Mouse (Mus musculus) neural tube, embryonic 11.5 days (tissue): ENCODE data around the gene Gm6657. TPM values are rescaled to one million over a fixed set of nuclear protein-coding genes. Genes with fewer than 3 reads are reported as not detected.

Experiments
- ATAC-seq: fragments of 200-750 bp; cut with Nextera tagmentation; 2 replicates; pipeline ENCODE4 v1.8.0; 2017; ENCODE audit warnings: moderate number of reproducible peaks, mild to moderate bottlenecking, moderate TSS enrichment, moderate library complexity; ENCODE audit not compliant: insufficient read depth, low FRiP score, low TSS enrichment
- DNase-seq: peaks from one replicate; pipeline ENCODE4 v3.0.0-alpha.2; 2015; ENCODE audit warnings: low spot score
- H3K27ac ChIP-seq: fragments of 300-500 bp; sonication (generic); 2 replicates; pipeline ENCODE4 v1.5.1; 2014; ENCODE audit warnings: low read depth, mild to moderate bottlenecking, low read length
- H3K27me3 ChIP-seq: fragments of 300-500 bp; sonication (generic); 2 replicates; pipeline ENCODE4 v1.6.1; 2014; ENCODE audit warnings: mild to moderate bottlenecking, low read length, mixed read lengths; ENCODE audit not compliant: control insufficient read depth, insufficient read depth
- H3K36me3 ChIP-seq: fragments of 300-500 bp; sonication (generic); 2 replicates; pipeline ENCODE4 v1.6.1; 2014; ENCODE audit warnings: mild to moderate bottlenecking, low read length, moderate library complexity, mixed read lengths; ENCODE audit not compliant: control insufficient read depth, insufficient read depth
- H3K4me1 ChIP-seq: fragments of 300-500 bp; sonication (generic); 2 replicates; pipeline ENCODE4 v1.6.1; 2014; ENCODE audit warnings: low read length, mixed read lengths; ENCODE audit not compliant: control insufficient read depth, insufficient read depth
- H3K4me2 ChIP-seq: fragments of 300-500 bp; sonication (generic); 2 replicates; pipeline ENCODE4 v1.6.1; 2014; ENCODE audit warnings: low read depth, mild to moderate bottlenecking, moderate library complexity
- H3K4me3 ChIP-seq: fragments of 300-500 bp; sonication (generic); 2 replicates; pipeline ENCODE4 v1.5.1; 2014; ENCODE audit warnings: low read depth, low read length
- H3K9ac ChIP-seq: fragments of 300-500 bp; sonication (generic); 2 replicates; pipeline ENCODE4 v1.6.1; 2014; ENCODE audit warnings: mild to moderate bottlenecking, low read length
- H3K9me3 ChIP-seq: fragments of 300-500 bp; sonication (generic); 2 replicates; pipeline ENCODE4 v1.6.1; 2016; ENCODE audit warnings: low read length; ENCODE audit not compliant: control insufficient read depth
- WGBS: fragments of 180-500 bp; shearing (Covaris S2); extraction: QIAGEN DNeasy Blood & Tissue Kit; methylation state at CpG from one replicate; pipeline ENCODE4 v1.1.7; 2014; 5-methylcytosine and 5-hydroxymethylcytosine counted together
- polyA plus RNA-seq: library from polyadenylated mRNA; unstranded; fragments of >200 nt; fragmentation: Nextera tagmentation; extraction: Ambion mirVana; gene quantifications from 2 replicates; pipeline ENCODE4 v1.2.1, GENCODE M21; 2014

Gene Gm6657
- polyA plus RNA-seq: not detected in 2 replicates

DNA sequence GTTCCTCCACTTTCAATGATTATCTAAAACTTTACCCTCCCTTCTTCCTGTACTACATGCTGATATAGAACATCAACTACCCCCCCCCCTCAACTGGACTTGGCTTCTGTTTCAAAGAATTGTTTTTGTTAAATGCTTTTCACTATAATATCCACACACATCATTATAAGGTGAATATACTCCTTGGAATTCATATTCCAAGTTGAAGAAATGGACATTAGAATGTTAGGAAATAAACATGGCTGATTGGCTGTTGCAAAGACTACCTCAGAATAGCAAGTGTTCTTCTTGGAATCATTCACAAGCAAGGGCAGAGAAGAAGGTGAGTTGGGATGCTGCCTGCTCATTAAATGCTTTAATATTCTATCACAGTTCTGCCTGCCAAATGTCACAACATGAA is at the start of gene Gm6657:
Gene Gm6657, plus strand, starts transcription at position 301 of the 400 bp plus-strand sequence.
- no peaks in the 10 kb centered on the region for H3K36me3 ChIP-seq

DNA sequence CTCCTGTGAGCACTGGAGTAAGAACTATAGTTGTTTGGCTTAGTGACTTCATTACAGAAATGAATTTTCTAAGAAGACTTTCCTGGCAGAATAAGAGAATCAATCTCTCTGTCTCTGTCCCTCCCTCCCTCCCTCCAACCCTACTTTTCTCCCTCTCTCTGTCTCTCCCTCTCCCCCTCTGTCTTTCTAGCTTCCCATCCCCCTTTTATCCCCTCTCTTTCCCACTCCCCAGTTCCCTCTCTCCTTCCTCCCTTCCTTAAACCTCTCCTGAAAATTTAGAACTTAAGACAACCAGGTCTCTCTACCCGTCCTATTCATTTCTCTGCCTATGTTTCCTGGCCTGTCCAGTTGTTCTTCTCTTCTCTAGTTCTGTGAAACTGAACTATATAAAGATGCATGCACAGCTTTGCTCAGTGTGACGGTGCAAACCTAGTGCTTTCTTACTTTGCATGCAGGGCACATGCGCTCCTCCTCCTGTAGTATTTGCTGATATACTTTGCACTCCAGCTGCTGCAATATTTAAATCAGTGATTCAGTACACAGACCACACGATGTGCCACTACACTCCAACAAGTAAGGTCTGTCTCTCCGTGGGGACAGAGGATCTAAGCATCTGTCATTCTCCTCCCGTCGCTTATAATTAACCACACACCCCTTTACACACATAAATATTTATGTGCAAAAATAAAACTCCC is 40.6 kb upstream of the Gm6657 start:
- ATAC-seq (no peak), DNase-seq (no peak)
- Histone ChIP-seq H3K9me3 (no peaks in the 10 kb centered on the region), H3K27ac (no peak overlapping the region), H3K9ac (no peak overlapping the region), H3K4me1 (no peaks in the 10 kb centered on the region), H3K27me3 (no peaks in the 10 kb centered on the region), H3K36me3 (no peaks in the 10 kb centered on the region), H3K4me2 (no peak overlapping the region), H3K4me3 (no peak overlapping the region)
- 52% methylated on average over 7 of the region's 7 CpGs for WGBS

More for the DNA sequence above, at the start of gene Gm6657:
- H3K27ac ChIP-seq: no peak within 1 kb of the TSS
- no peaks in the 10 kb centered on the region for H3K9me3 ChIP-seq
- DNase-seq: no peak
- no peak for ATAC-seq
- H3K4me2 ChIP-seq: no peak within 1 kb of the TSS
- H3K4me1 ChIP-seq: no peaks in the 10 kb centered on the region
- H3K4me3 ChIP-seq: no peak within 1 kb of the TSS
- no peaks in the 10 kb centered on the region for H3K27me3 ChIP-seq
- H3K9ac ChIP-seq: no peak within 1 kb of the TSS

GRCm38 (mm10) chr12:78170178-78170577 is 23.9 kb upstream of the Gm6657 start:
- ATAC-seq (no peak), DNase-seq (no peak)
- Histone ChIP-seq H3K4me3 (no peak overlapping the region), H3K9ac (no peak overlapping the region), H3K27ac (no peak overlapping the region), H3K4me2 (no peak overlapping the region), H3K9me3 (no peaks in the 10 kb centered on the region), H3K4me1 (no peaks in the 10 kb centered on the region), H3K27me3 (no peaks in the 10 kb centered on the region), H3K36me3 (no peaks in the 10 kb centered on the region)

GRCm38 (mm10) chr12:78173945-78174344 is 20.1 kb upstream of the Gm6657 start:
- ATAC-seq: no peak
- Histone ChIP-seq H3K4me2 (no peak overlapping the region), H3K4me3 (no peak overlapping the region)

GRCm38 (mm10) chr12:78174671-78175070 is 19.4 kb upstream of the Gm6657 start:
- no peaks in the 10 kb centered on the region for H3K9me3 ChIP-seq
- H3K9ac ChIP-seq: no peak overlapping the region
- 90% methylated on average over 4 of the region's 4 CpGs for WGBS
- H3K4me1 ChIP-seq: no peaks in the 10 kb centered on the region
- no peaks in the 10 kb centered on the region for H3K36me3 ChIP-seq
- H3K27me3 ChIP-seq: no peaks in the 10 kb centered on the region
- DNase-seq (no peak), ATAC-seq (no peak)
- H3K27ac ChIP-seq: no peak overlapping the region
- no peak overlapping the region for H3K4me3 ChIP-seq
- H3K4me2 ChIP-seq: no peak overlapping the region

More at GRCm38 (mm10) chr12:78173945-78174344, 20.1 kb upstream of the Gm6657 start:
- no peak overlapping the region for H3K9ac ChIP-seq
- no peaks in the 10 kb centered on the region for H3K9me3 ChIP-seq
- no peaks in the 10 kb centered on the region for H3K27me3 ChIP-seq
- H3K36me3 ChIP-seq: no peaks in the 10 kb centered on the region
- no peaks in the 10 kb centered on the region for H3K4me1 ChIP-seq
- H3K27ac ChIP-seq: no peak overlapping the region
- WGBS: 74% methylated on average over 3 of the region's 3 CpGs
- no peak for DNase-seq

GRCm38 (mm10) chr12:78181452-78181851 is 12.6 kb upstream of the Gm6657 start:
- 86% methylated on average over 2 of the region's 2 CpGs for WGBS
- Histone ChIP-seq H3K9me3 (no peaks in the 10 kb centered on the region), H3K4me2 (no peak overlapping the region), H3K4me3 (no peak overlapping the region), H3K27ac (no peak overlapping the region), H3K27me3 (no peaks in the 10 kb centered on the region), H3K9ac (no peak overlapping the region), H3K36me3 (no peaks in the 10 kb centered on the region), H3K4me1 (no peaks in the 10 kb centered on the region)
- ATAC-seq (no peak), DNase-seq (no peak)

DNA sequence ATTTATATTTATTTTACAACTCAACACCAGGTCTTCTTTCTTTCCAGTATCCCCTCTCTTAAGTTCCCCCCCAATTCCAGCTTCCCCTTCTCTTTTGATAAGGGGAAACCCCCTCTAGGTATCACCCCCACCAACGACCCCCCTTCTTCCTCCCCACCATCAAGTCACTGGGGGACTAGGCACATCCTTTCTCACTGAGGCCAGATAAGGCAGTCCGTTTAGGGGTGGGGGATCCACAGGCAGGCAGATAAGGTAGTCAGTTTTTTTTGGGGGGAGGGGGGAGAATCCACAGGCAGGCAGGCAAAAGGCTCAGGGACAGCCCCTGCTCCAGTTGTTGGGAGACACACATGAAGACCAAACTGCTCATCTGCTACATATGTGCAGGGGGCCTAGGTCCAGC is 1.3 kb downstream of the Gm6657 start:
- no peak overlapping the region for H3K9ac ChIP-seq
- 63% methylated on average over 2 of the region's 2 CpGs for WGBS
- H3K9me3 ChIP-seq: no peaks in the 10 kb centered on the region
- no peaks in the 10 kb centered on the region for H3K4me1 ChIP-seq
- H3K27me3 ChIP-seq: no peaks in the 10 kb centered on the region
- H3K27ac ChIP-seq: no peak overlapping the region
- ATAC-seq: no peak
- DNase-seq: no peak
- no peaks in the 10 kb centered on the region for H3K36me3 ChIP-seq
- H3K4me2 ChIP-seq: no peak overlapping the region
- H3K4me3 ChIP-seq: no peak overlapping the region

GRCm38 (mm10) chr12:78203646-78204045 is 9.6 kb downstream of the Gm6657 start:
- DNase-seq (no peak), ATAC-seq (no peak)
- Histone ChIP-seq H3K4me1 (no peaks in the 10 kb centered on the region), H3K9ac (no peak overlapping the region), H3K4me3 (no peak overlapping the region), H3K27me3 (no peaks in the 10 kb centered on the region), H3K4me2 (no peak overlapping the region), H3K9me3 (no peaks in the 10 kb centered on the region), H3K27ac (no peak overlapping the region), H3K36me3 (no peaks in the 10 kb centered on the region)
- WGBS: 75% methylated on average over 5 of the region's 5 CpGs

DNA sequence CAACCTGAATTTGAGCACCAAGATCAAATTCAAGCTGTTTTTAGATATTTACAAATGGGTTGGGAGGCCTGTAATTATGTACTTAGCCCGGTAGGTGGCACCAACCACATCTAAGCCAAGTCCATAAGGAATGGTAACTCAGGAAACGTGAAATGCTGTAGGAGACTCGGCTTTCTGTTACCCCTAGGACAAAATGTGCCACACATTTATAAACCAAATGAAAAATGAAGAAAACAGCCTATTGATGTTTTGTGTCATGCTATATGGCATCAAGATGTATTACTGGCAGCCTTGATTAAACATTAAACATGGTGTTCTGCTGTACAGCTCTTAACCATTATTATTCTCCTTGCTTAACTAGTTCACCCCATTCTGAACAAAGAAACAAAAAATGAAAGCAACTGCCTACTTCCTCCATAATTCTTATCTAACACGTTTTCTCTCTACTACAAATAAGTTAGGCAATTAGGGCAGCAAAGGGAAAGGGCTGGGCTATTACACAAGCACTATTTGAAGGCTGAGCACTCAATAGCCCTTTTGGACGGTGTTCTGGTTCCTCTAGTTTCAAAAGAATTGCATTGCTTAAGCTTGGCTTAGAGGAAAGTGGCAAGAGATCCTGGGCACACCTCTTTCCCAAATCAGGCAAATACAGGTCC is 12.0 kb downstream of the Gm6657 start:
- Histone ChIP-seq H3K4me2 (no peak overlapping the region), H3K4me1 (no peaks in the 10 kb centered on the region), H3K27ac (no peak overlapping the region), H3K36me3 (no peaks in the 10 kb centered on the region), H3K9ac (no peak overlapping the region), H3K4me3 (no peak overlapping the region), H3K9me3 (no peaks in the 10 kb centered on the region), H3K27me3 (no peaks in the 10 kb centered on the region)
- peak; percentile 65 for DNase-seq
- ATAC-seq: no peak
- WGBS: 7% methylated on average over 5 of the region's 5 CpGs
